Mouse (Mus musculus) Patski (cell line): ENCODE data around the gene Ubxn10. TPM values are rescaled to one million over a fixed set of nuclear protein-coding genes. Genes with fewer than 3 reads are reported as not detected.

Experiments
- ATAC-seq: fragments of 100-300 bp; one replicate; pipeline ENCODE4 v1.8.0; 2021
- CTCF ChIA-PET: fragments of 350-600 bp; sonication (Branson Sonifier 250); formaldehyde crosslinking; loops from one replicate; lab custom pipeline; 2022; ENCODE audit warnings: inconsistent platforms; lab: Charles Lee
- POLR2A ChIA-PET: fragments of 350-600 bp; sonication (Branson Sonifier 250); formaldehyde crosslinking; loops from one replicate; lab custom pipeline; 2022; ENCODE audit warnings: antibody characterized with exemption, inconsistent platforms; lab: Charles Lee
- DNase-seq: peaks from one replicate; pipeline ENCODE4 v3.0.0-alpha.2; 2011; ENCODE audit warnings: low read depth, low spot score
- H3K27me3 ChIP-seq: fragments of 371-371 bp; one replicate; pipeline ENCODE4 v1.5.1; 2021
- CTCF ChIP-seq: fragments of 100-300 bp; IDR thresholded peaks from one replicate; pipeline ENCODE4 v1.5.1; 2021
- in situ Hi-C: fragments of 300-500 bp; cut with MboI; formaldehyde crosslinking; loops from 3 replicates; pipeline ENCODE4 v1.11.1; 2018; ENCODE audit warnings: low pct_unique_long_range_greater_than_20kb, mixed read lengths
- polyA plus RNA-seq: library from polyadenylated mRNA; unstranded; gene quantifications from one replicate; pipeline ENCODE4 v1.2.3, GENCODE M21; 2021

Ubxn10 gene
- polyA plus RNA-seq, 1 experiment from 2014 or later: not detected

DNA sequence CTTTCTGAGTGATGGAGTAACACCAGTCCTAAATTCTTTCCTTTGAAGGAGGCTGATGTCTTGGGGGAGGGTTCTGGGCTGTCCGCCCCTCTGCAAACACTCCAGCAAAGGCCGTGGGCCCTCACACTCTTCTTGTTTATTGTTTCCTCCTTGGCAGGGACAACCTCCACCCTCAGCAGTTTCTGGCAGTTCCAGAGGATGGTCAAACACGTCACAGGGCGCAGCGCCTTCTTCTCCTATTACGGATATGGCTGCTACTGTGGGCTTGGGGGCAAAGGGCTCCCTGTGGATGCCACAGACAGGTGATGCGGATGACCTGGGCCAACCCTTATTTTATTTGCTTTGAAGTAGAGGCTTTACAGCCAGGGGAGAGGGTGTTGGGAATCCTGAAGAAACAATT is 2.9 kb downstream of the Ubxn10 start:
- ATAC-seq (no peak), DNase-seq (no peak)
- CTCF ChIA-PET: no interaction called here
- no peak for TF ChIP-seq CTCF
- POLR2A ChIA-PET: no interaction called here
- H3K27me3 ChIP-seq: peaks cover 22% of the 10 kb centered on the region
- in situ Hi-C loops: no loop called here

- in situ Hi-C loops: no loop called here
- no peak for TF ChIP-seq CTCF
- H3K27me3 ChIP-seq: peaks cover 30% of the 10 kb centered on the region
- no peak for ATAC-seq
- CTCF ChIA-PET: no interaction called here
- POLR2A ChIA-PET: no interaction called here
- no peak for DNase-seq
These were observed 7.8 kb downstream of the Ubxn10 start for GRCm38 (mm10) chr4:138729018-138729703.

DNA sequence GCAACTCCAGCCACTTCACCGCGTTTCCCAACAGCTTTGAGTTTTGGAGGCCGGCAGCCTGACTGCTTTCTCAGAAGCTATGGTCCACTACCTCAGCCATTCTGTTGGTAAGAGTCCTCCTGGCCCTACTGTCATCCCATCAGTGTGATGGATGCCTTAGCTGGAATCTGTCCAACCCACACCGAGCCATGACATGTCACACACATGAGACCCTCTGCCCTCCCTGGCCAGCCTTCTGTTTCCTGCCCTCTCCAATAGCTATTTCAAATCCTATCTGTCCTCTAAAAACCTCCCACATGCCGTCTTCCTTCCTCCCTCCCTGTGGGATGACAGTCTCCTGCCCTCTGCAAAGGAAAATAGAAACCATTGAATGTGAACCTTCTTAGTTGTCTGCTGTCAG is 11.2 kb downstream of the Ubxn10 start:
- no peak for TF ChIP-seq CTCF
- H3K27me3 ChIP-seq: peaks cover 34% of the 10 kb centered on the region
- no peak for DNase-seq
- CTCF ChIA-PET: no interaction called here
- ATAC-seq: no peak
- in situ Hi-C loops: no loop called here
- POLR2A ChIA-PET: no interaction called here

GRCm38 (mm10) chr4:138725127-138725461 is 11.9 kb downstream of the Ubxn10 start:
- ATAC-seq (no peak), DNase-seq (no peak)
- ChIA-PET CTCF (no interaction called here), POLR2A (no interaction called here)
- no peak for TF ChIP-seq CTCF
- peaks cover 38% of the 10 kb centered on the region for H3K27me3 ChIP-seq
- in situ Hi-C loops: no loop called here

DNA sequence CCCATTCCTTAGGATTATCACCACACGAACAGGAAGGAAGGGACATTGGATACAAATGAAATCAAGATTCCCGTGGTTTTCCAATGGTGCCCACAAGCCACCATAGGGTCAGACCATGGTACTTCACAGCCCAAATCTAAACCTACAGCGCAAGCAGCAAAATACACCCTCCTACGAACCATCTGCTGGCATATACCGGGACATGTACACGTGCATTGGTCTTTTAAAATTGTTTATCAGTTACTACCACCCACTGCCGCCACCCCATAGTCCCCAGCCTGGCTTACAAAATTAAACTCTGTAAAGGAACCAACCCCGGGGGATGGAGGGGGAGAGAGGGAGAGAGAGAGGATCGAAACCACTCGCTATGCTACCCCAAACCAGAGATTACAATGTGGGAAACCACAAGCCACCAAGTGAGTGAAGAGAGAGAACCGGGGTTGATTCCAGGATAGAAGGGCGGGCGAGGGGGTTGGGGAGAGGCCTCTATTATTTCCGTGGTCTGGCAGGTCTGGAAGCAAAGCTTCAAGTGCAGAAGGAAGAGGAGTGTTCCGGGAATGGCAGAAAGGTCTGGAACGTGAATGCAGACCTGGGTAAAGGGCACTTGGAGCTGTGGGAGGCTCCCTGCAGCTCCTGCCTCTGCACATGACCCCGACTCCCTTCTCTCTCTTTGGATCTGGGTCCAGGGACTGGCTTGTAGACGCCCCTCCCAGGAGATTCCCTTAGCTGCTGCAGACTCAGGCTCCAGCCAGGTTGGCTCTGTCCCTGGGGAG is 12.4 kb downstream of the Ubxn10 start, which contains the start of gene Pla2g2c:
Pla2g2c (plus strand) TSS at position 439 of the 773 bp plus-strand sequence.
- TF ChIP-seq CTCF: no peak
- no peak for DNase-seq
- ATAC-seq: no peak
- peaks cover 37% of the 10 kb centered on the region for H3K27me3 ChIP-seq
- CTCF ChIA-PET: no interaction called here
- in situ Hi-C loops: no loop called here
- POLR2A ChIA-PET: no interaction called here

DNA sequence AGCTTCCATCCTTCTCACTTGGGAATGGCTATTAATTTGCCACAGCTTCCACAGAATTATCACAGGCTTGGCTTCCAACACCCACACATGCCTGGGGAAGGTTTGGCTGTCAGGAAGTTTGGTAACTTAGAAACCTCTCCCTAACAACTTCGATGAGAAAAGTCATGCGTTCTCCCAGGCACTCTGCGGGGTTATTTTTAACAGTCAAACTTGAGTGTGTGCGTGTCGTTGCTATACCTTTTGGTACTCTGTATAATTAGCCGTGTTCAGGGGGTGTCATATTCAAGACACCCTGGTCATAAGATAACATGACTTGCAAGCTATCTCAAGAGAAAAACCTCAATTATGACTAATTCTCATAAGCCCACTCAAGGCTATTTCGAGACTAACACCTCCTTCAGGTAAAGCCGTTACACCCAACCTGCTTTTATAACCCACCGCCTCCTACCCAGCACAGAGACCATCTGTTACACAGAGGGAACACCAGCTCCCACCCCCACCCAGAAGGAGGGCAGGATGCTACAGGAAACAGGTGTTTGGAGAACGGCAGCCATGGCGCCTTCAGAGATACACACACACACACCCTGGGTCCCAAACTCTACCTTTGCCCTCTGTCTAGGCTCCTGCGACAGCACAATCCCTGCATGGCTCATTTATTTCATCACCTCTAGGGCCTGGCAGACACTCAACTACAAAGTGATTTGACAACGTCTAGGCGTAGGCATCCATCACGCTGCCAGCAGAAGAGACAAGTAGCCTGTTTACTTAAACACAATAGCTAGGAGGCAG is 13.3 kb downstream of the Ubxn10 start:
- CTCF ChIA-PET: no interaction called here
- DNase-seq: no peak
- POLR2A ChIA-PET: no interaction called here

DNA sequence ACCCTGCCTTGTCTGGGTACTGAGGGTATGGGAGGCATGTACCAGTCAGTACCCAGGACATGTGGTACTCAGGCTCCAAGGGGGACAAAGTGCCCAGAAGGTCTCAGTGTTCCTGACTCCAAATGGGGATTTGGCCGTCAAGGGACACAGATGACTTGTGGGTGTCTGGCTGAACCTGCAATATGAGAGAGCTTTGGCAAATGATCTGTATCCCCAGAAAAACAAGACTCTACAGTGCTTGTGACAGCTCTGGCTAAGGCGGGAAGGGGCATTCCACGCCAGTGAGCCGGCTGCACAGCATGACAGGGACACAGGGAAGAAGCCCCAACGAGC is 17.7 kb downstream of the Ubxn10 start:
- DNase-seq: no peak
- TF ChIP-seq CTCF: no peak
- in situ Hi-C loops: no loop called here
- CTCF ChIA-PET: interaction anchor here (2.7 kb wide), 1 partner anchor 11 kb away, joined by 6 read pairs; no protein-coding TSS in a partner anchor
- no peak for ATAC-seq
- peaks cover 17% of the 10 kb centered on the region for H3K27me3 ChIP-seq
- POLR2A ChIA-PET: no interaction called here

More for the DNA sequence above, 13.3 kb downstream of the Ubxn10 start:
- no peak for TF ChIP-seq CTCF
- in situ Hi-C loops: no loop called here
- peaks cover 28% of the 10 kb centered on the region for H3K27me3 ChIP-seq
- ATAC-seq: no peak

DNA sequence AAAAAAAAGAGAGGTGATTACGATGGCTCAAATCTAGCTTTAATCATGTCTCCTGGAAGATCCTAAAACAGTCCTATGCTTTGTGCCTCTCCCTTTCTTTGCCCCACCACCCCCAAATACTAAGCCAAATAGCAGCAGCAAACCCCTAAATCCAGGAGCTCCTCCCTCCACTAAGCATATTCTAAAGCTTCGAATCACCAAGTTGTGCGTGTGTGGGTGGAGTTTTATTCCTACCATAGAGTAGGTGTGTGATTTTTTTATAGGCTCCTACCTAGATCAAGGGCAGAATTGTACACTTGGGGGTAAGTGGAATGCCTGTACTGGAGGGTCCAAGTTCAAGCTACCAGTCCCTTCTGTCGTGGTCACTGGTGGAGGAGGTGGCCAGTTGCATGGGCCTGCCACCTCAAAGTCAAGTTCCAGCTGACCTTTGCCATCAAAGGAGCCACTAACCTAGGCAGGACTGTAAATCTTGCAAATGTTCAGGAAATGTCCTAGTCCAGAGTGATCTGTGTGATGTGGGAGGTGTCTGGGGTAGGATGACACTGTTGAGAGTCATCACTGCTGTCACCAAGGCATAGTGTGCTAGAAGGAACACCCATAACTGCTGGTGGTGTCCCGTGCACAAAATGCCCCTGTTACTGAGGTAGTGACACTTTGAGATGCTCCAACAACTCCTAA is 18.2 kb downstream of the Ubxn10 start:
- CTCF ChIA-PET: interaction anchor here (2.7 kb wide), 1 partner anchor 10 kb away, joined by 6 read pairs; no protein-coding TSS in a partner anchor
- ATAC-seq: no peak
- TF ChIP-seq CTCF: no peak
- no peak for DNase-seq
- in situ Hi-C loops: no loop called here
- POLR2A ChIA-PET: no interaction called here
- H3K27me3 ChIP-seq: peaks cover 12% of the 10 kb centered on the region

DNA sequence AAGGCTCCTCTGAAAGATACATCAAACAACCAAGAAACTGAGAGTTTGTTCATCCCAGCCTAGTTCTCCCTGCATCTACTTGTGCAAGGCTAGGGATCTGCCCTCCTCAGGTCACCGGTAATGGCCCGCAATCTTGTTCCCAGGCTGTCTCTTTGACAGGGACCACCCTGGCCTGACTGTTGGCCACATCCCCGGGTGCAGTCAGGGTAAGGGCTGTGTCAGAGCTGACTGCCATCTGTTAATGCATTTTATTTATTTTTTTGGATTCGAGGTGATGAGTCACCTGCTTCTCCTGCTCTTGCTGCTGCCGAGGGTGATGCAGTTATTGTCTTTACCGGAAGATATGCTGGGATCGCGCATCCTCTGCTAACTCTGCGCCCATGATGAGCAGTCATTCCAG is 20.3 kb downstream of the Ubxn10 start:
- in situ Hi-C loops: no loop called here
- no peak for ATAC-seq
- CTCF ChIA-PET: no interaction called here

GRCm38 (mm10) chr4:138714186-138714585 is 22.8 kb downstream of the Ubxn10 start:
- ChIA-PET CTCF (interaction anchor here (0.9 kb wide), 1 partner anchor 267 kb away, joined by 3 read pairs; no protein-coding TSS in a partner anchor), POLR2A (no interaction called here)
- no peak for DNase-seq
- no peak for ATAC-seq
- in situ Hi-C loops: no loop called here
- TF ChIP-seq CTCF: no peak
- H3K27me3 ChIP-seq: peaks cover 5% of the 10 kb centered on the region

More for the DNA sequence above, 20.3 kb downstream of the Ubxn10 start:
- peaks cover 9% of the 10 kb centered on the region for H3K27me3 ChIP-seq
- POLR2A ChIA-PET: no interaction called here
- TF ChIP-seq CTCF: no peak
- DNase-seq: no peak
